Mouse (Mus musculus): ENCODE measurements around the gene Sfn.

- no peak for TF ChIP-seq CTCF (IDR thresholded peaks at IDR 0.05)
- TF ChIP-seq EP300 (IDR thresholded peaks at IDR 0.05) = no peak
Observed at GRCm38 (mm10) chr4:133600306-133600705, 1.7 kb downstream of the Sfn start.

Data from lung, postnatal 0 days (tissue).